Mouse (Mus musculus) liver, embryonic 13.5 days (tissue): Measurements from ENCODE around the gene Gm21818. TPM values are rescaled to one million over a fixed set of nuclear protein-coding genes. Genes with fewer than 3 reads are reported as not detected.
"Not testable (repeated sequence)": the region's sequence is repeated elsewhere in the genome, so short reads cannot be mapped to it uniquely, and the experiment has no call there.

ENCODE experiments used
- ATAC-seq: fragments of 200-750 bp; cut with Nextera tagmentation; 2 replicates; pipeline ENCODE4 v1.8.0; 2017; ENCODE audit warnings: low read depth, mild to moderate bottlenecking, moderate number of reproducible peaks, moderate library complexity
- DNase-seq: peaks from one replicate; pipeline ENCODE4 v3.0.0; 2022
- H3K27ac ChIP-seq: fragments of 300-500 bp; sonication (generic); 2 replicates; pipeline ENCODE4 v1.5.1; 2015; ENCODE audit warnings: moderate library complexity, mild to moderate bottlenecking, inconsistent platforms
- H3K27me3 ChIP-seq: fragments of 300-500 bp; sonication (generic); 2 replicates; pipeline ENCODE4 v1.6.1; 2015; ENCODE audit warnings: mild to moderate bottlenecking, inconsistent platforms
- H3K36me3 ChIP-seq: fragments of 300-500 bp; sonication (generic); 2 replicates; pipeline ENCODE4 v1.6.1; 2015; ENCODE audit warnings: mild to moderate bottlenecking, inconsistent platforms
- H3K4me1 ChIP-seq: fragments of 300-500 bp; sonication (generic); replicated peaks from 2 replicates; pipeline ENCODE4 v1.6.1; 2015; ENCODE audit warnings: inconsistent platforms
- H3K4me2 ChIP-seq: fragments of 300-500 bp; sonication (generic); 2 replicates; pipeline ENCODE4 v1.6.1; 2015; ENCODE audit warnings: inconsistent platforms, mild to moderate bottlenecking, moderate library complexity
- H3K4me3 ChIP-seq: fragments of 300-500 bp; sonication (generic); replicated peaks from 2 replicates; pipeline ENCODE4 v1.5.1; 2015; ENCODE audit warnings: mild to moderate bottlenecking, inconsistent platforms
- H3K9ac ChIP-seq: fragments of 300-500 bp; sonication (generic); 2 replicates; pipeline ENCODE4 v1.6.1; 2015; ENCODE audit warnings: mild to moderate bottlenecking, inconsistent platforms
- H3K9me3 ChIP-seq: fragments of 300-500 bp; sonication (generic); replicated peaks from 2 replicates; pipeline ENCODE4 v1.6.1; 2016; ENCODE audit warnings: inconsistent platforms
- WGBS: fragments of 180-500 bp; shearing (Covaris S2); methylation state at CpG from one replicate; pipeline ENCODE4 v1.1.7; 2015; ENCODE audit not compliant: insufficient replicate concordance; 5-methylcytosine and 5-hydroxymethylcytosine counted together
- polyA plus RNA-seq: library from polyadenylated mRNA; unstranded; fragments of >200 nt; fragmentation: Nextera tagmentation; extraction: Ambion mirVana; gene quantifications from 2 replicates; pipeline ENCODE4 v1.2.1, GENCODE M21; 2015

Gene Gm21818
- polyA plus RNA-seq = not detected in 2 replicates

GRCm38 (mm10) chr13:120172133-120172532 lies at the start of gene Gm21818:
Gene Gm21818, plus strand, starts transcription at chr13:120172433.
- not testable (repeated sequence) for ATAC-seq, H3K4me3 ChIP-seq, H3K9ac ChIP-seq, H3K27me3 ChIP-seq, H3K9me3 ChIP-seq, DNase-seq, H3K27ac ChIP-seq, H3K36me3 ChIP-seq, H3K4me1 ChIP-seq, H3K4me2 ChIP-seq
- 50% methylated on average over 4 of the region's 4 CpGs for WGBS

GRCm38 (mm10) chr13:120139946-120140345 lies 32.3 kb upstream of the Gm21818 start, which contains the start of gene Gm20767:
Gene Gm20767, plus strand, starts transcription at chr13:120140246.
- ATAC-seq, H3K9ac ChIP-seq, H3K27ac ChIP-seq, H3K4me2 ChIP-seq, H3K4me3 ChIP-seq, DNase-seq, H3K27me3 ChIP-seq, H3K9me3 ChIP-seq, H3K4me1 ChIP-seq, H3K36me3 ChIP-seq: not testable (repeated sequence)
- WGBS = 36% methylated on average over 2 of the region's 5 CpGs

- H3K27me3 ChIP-seq, H3K4me3 ChIP-seq, H3K36me3 ChIP-seq, H3K27ac ChIP-seq, H3K4me1 ChIP-seq, H3K9me3 ChIP-seq, H3K4me2 ChIP-seq, ATAC-seq, H3K9ac ChIP-seq, DNase-seq: not testable (repeated sequence)
- WGBS = 51% methylated on average over 2 of the region's 3 CpGs
Observed at GRCm38 (mm10) chr13:120142348-120142747, 29.9 kb upstream of the Gm21818 start.

GRCm38 (mm10) chr13:120149660-120150407 lies 22.4 kb upstream of the Gm21818 start:
- not testable (repeated sequence) for H3K27ac ChIP-seq, H3K4me2 ChIP-seq, H3K9ac ChIP-seq, H3K4me3 ChIP-seq, ATAC-seq, H3K27me3 ChIP-seq, H3K4me1 ChIP-seq, DNase-seq, H3K36me3 ChIP-seq, H3K9me3 ChIP-seq
- 38% methylated on average over 3 of the region's 4 CpGs for WGBS

- not testable (repeated sequence) for H3K27me3 ChIP-seq, ATAC-seq
- WGBS = 41% methylated on average over 3 of the region's 3 CpGs
Observed at GRCm38 (mm10) chr13:120150589-120150988, 21.6 kb upstream of the Gm21818 start.

GRCm38 (mm10) chr13:120168301-120168700 lies 3.9 kb upstream of the Gm21818 start:
- not testable (repeated sequence) for H3K36me3 ChIP-seq, H3K4me2 ChIP-seq, H3K9me3 ChIP-seq, H3K9ac ChIP-seq, H3K27ac ChIP-seq, H3K4me1 ChIP-seq, H3K27me3 ChIP-seq, ATAC-seq, H3K4me3 ChIP-seq, DNase-seq
- 38% methylated on average over 5 of the region's 5 CpGs for WGBS

More at GRCm38 (mm10) chr13:120150589-120150988, 21.6 kb upstream of the Gm21818 start:
- not testable (repeated sequence) for H3K9ac ChIP-seq, DNase-seq, H3K4me3 ChIP-seq, H3K9me3 ChIP-seq, H3K4me2 ChIP-seq, H3K27ac ChIP-seq, H3K4me1 ChIP-seq, H3K36me3 ChIP-seq

- H3K4me1 ChIP-seq, H3K4me2 ChIP-seq, H3K9ac ChIP-seq, DNase-seq, ATAC-seq, H3K4me3 ChIP-seq, H3K27me3 ChIP-seq, H3K36me3 ChIP-seq, H3K27ac ChIP-seq, H3K9me3 ChIP-seq: not testable (repeated sequence)
- 51% methylated on average over 6 of the region's 8 CpGs for WGBS
Observed at GRCm38 (mm10) chr13:120196189-120196821, 24.1 kb downstream of the Gm21818 start.

- H3K4me3 ChIP-seq, H3K4me2 ChIP-seq, H3K27me3 ChIP-seq, H3K9ac ChIP-seq, DNase-seq, H3K27ac ChIP-seq, ATAC-seq, H3K4me1 ChIP-seq, H3K9me3 ChIP-seq, H3K36me3 ChIP-seq: not testable (repeated sequence)
- no CpG with 5 or more reads among the region's 2 CpGs for WGBS
Observed at GRCm38 (mm10) chr13:120215847-120216246, 43.6 kb downstream of the Gm21818 start, which contains the start of gene Gm21762. Gene Gm21762, minus strand, starts transcription at chr13:120215947.

GRCm38 (mm10) chr13:120220922-120221321 lies 48.7 kb downstream of the Gm21818 start:
- H3K27ac ChIP-seq, H3K9me3 ChIP-seq, ATAC-seq, H3K36me3 ChIP-seq, H3K4me2 ChIP-seq, DNase-seq, H3K27me3 ChIP-seq, H3K9ac ChIP-seq, H3K4me1 ChIP-seq, H3K4me3 ChIP-seq: not testable (repeated sequence)
- WGBS = 72% methylated on average over 5 of the region's 5 CpGs

GRCm38 (mm10) chr13:120223012-120223659 lies 50.9 kb downstream of the Gm21818 start:
- H3K9me3 ChIP-seq, ATAC-seq: not testable (repeated sequence)

More at GRCm38 (mm10) chr13:120223012-120223659, 50.9 kb downstream of the Gm21818 start:
- not testable (repeated sequence) for H3K27ac ChIP-seq, DNase-seq, H3K36me3 ChIP-seq, H3K4me1 ChIP-seq, H3K9ac ChIP-seq, H3K27me3 ChIP-seq, H3K4me3 ChIP-seq, H3K4me2 ChIP-seq
- WGBS = 84% methylated on average over 16 of the region's 25 CpGs
